Mouse (Mus musculus) E14TG2a.4 (cell line): ENCODE measurements around the gene Tprn.
"Not testable (repeated sequence)": the region's sequence is repeated elsewhere in the genome, so short reads cannot be mapped to it uniquely, and the experiment has no call there.

Source experiments
- CTCF ChIP-seq: conservative IDR thresholded peaks from 2 replicates; pipeline ENCODE4 v1.5.1; 2014; ENCODE audit warnings: low read length
- POU5F1 ChIP-seq: IDR thresholded peaks from 2 replicates; pipeline ENCODE4 v1.6.1; 2014; ENCODE audit warnings: low read length, borderline replicate concordance

DNA sequence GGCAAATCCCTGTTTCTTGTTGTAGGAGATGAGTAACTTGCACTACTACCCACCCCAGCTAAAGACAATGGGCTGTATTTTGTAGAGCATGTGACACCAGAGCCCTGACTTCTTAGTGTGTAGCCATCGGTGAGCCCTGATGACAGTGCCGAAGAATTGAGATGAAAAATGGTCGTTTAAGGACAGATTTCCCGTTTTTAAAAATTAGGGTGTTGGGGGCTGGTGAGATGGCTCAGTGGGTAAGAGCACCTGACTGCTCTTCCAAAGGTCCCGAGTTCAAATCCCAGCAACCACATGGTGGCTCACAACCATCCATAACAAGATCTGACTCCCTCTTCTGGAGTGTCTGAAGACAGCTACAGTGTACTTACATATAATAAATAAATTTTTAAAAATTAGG, 5.2 kb upstream of the Tprn start:
- not testable (repeated sequence) for TF ChIP-seq CTCF, POU5F1
